Mouse (Mus musculus): ENCODE measurements around the gene Col23a1.

Gene Col23a1

DNA sequence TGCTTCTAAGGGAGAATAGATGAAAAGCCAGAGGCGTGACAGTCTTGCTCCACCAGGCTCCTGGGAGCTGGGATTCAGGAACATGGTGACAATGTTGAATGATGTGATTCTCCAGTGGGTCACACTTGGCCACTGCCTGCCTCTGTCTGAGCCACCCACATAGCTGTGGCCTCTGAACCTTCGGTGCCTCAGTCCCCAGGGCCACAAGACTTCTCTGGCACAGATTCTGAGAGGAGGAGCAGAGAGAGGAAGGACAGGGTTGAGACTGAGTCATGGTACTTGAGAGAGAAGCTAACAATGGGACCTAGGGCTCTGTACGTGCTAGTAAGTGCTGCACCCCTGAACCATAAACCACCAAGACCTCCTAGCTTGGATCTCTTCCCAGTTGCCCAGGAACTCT is 141.6 kb downstream of the Col23a1 start:
- no peak for DNase-seq (ENCODE audit: low spot score)

DNA sequence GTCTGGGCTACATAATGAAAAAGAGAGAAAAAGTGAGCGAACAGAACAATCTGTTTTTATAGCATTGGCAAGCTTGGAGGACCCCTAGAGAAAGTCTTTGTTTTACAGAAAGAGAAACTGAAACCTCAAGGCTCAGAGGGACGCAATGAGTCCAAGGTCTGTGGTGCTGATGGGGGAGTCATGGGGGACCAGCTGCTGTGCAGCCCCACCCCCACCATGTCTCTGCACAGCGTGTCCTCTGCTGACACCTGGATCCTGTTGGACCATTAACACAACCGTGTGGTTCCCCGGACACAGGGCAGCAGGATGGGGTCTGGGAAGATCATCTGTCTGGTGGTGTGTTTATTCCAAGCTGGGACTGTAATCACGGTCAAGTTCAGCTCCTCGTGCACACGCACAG is 142.2 kb downstream of the Col23a1 start:
- DNase-seq (ENCODE audit: low spot score) = no peak

DNA sequence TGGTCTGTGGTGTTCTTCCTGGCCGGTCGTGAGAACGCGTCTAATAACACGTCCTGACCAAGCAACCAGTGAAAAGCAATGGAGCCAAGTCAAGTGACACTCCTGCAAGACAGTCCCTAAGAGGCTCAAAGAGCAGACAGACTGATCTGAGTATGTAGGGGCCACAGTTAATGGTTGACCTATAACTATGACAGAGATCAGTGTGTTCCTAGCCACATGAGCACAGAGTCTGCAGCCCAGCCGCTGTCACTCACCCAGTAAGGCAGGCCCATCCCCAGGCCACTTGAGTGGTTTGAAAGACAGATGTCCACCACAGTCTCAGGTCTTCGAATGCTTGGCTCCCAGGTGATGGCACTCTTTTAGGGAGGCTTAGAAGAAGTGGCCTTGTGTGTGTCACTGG is 152.3 kb downstream of the Col23a1 start:
- no peak for DNase-seq (ENCODE audit: low spot score)

DNA sequence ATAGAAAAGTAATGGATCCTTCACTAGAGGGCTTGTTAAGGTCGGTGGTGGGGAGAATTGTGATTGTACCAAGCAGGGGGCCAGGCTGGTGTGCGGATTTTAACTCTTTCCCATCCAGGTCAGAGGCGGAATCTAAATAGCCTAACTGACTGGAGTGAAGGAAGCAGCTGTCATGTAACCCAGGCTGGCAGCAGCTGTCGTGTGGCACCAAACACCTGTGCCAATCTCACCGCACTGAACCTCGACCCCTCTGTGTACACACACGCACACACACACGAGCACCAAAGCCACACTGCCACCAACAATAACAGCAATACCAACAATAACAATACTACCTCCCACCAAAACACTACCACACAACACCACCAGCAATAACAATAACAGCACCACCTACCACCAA is 152.9 kb downstream of the Col23a1 start:
- no peak for DNase-seq (ENCODE audit: low spot score)

DNA sequence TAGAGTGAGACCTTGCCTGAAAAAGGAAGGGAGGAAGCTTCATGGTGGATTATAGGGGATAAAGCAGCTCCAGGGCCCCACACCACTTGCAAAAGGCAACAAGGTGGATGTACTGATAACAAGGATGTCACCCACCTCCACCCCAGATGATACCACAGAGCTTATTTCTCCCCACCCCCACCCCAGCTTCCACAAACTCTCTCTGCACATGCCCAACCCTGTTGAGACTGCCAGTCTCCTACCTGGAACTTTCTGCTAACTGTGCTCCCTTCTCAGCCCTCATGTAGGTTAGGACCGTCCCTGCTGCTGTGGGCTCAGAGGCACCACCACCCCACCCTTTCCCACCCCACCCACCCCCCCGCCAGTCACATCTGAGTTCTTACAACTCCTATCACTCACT is 154.1 kb downstream of the Col23a1 start:
- no peak for DNase-seq (ENCODE audit: low spot score)

DNA sequence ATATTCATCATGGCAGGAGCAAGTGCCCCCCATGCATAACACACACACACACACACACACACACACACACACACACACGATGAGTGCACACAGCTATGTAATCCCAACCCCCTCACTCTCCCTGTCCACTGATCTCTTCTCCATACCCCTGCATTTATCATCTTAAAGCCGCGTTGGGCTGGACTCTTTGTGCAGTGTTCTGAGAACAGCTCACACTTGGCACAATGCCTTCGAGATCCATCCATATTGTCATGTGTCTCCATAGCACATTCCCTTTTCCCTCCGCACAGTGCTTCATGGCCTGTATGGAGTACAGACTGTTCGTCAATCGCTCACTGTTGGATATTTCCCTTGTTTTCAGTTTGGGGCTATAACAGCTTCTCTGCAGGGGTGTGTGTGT is 154.9 kb downstream of the Col23a1 start:
- DNase-seq (ENCODE audit: low spot score) = no peak

DNA sequence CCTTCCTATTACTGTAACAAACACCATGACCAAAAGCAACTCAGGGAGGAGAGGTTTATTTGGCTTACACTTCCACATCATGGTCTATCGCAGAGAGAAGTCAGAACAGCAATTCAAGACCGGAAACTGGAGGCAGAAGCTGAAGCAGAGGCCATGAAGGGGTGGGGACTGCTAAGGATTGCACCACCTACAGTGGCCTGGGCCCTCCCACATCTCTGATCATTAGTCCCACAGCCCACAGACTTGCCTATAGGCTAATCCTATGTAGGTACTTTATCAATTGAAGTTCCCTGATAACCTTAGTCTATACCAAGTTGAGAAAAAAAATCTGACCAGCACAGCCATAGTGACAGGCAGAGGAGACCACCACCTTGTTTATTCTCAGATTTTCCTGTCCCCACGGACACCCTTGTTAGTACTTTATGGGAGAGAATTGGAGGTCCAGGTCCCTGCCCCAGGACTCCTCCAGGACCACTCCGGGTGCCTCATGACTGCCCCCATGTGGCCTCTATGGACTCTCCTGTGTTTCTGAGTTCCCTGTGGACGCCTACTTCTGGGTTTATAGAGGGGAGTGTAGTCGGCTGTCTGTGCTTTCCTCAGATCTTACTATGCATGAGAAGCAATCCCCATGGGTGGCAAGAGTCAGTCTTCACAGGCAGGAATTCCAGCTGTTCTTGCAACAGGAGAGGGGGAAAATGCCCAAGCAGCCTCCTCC is 157.1 kb downstream of the Col23a1 start:
- DNase-seq (ENCODE audit: low spot score) = peak; percentile 52

DNA sequence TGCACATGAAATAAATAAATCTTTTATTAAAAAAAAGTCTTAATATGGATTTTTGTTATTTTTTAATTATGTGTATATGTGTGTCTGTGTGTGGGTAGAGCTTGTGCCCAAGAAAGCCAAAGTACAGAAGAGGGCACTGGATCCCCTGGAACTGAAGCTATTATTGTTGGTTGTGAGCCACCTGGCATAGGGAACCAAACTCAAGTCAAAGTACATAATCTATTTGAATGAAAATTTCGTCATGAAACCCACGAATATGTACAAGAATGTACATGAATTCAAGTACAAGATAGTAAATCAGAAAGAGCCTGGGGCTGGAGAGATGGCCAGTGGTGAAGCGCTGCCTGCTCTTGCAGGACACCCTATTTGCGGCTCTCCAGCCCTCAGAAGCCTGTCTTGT is 158.5 kb downstream of the Col23a1 start:
- no peak for DNase-seq (ENCODE audit: low spot score)

DNA sequence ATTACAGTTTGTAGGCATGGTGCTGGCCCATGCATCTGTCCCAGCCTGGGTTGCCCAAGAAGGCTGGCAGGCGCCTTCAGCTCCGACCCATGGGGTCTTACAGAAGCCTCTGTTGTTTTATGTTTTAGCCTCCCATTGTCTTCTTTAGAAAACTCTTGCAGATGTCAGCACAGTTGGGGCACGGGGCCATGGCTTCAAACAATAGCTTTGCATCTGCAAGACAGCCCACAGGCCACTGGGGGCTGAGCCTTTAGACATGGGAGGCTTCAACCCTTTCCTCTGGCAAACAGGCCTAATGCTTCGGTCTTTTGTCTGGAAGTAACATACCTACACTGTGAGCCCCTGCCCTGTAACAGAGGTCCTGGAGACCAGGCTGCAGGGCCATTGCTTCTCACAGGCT is 159.0 kb downstream of the Col23a1 start:
- DNase-seq (ENCODE audit: low spot score) = no peak

DNA sequence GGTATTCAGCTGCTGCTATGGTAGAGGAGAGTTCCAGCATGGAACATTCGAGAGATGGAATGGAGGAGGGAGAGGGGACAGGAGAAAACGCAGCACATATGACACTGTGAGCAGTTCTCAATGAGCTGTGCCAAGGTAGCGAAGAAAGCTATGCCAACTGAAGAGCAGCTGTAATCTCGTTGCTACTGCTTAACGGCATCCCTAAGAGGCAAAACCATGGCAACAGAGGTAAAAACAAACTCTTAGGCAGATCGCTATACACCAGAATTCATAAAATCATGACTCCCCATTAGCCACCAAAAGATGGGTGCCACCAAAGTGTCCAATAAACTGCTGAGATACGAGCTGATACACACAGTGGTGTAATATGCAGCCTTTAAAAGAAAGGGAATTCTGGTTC is 160.2 kb downstream of the Col23a1 start:
- no peak for DNase-seq (ENCODE audit: low spot score)

DNA sequence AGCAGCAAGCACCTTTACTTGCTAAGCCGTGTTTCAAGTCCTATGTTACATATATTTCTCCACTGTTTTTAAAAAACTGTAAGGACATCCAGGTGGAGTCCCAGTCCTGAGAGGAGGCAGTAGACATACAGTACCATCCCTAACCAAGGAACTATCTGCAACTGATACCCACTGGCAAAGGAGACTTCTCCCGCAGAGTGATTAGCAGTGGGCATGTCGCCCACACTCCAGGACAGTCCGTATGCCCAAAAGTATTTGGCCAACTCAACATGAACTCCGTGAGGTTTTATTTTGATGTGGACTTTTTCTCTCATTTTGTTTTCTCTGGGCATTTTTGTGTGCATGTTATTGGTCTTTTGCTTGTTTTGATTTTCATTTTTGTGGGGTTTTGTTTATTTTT is 161.6 kb downstream of the Col23a1 start:
- DNase-seq (ENCODE audit: low spot score) = no peak

DNA sequence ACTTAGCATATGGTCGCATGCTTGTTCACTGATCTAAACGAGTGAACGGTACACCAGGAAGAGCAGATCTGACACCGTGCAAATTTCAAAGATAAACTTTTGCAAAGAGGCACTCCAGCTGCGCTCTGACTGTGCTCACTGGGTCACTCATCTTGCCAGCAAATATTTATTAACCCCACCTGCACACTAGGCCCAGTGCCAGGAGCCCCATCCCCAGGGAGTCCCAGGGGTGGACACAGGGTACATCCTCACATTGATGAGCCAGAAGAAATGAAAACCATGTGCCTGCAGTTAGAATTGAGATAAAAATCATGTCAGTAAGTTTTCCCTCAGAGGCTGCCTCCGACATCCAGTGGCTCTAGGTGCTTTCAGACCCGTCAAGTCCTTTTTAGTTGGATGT is 162.2 kb downstream of the Col23a1 start:
- DNase-seq (ENCODE audit: low spot score) = no peak

DNA sequence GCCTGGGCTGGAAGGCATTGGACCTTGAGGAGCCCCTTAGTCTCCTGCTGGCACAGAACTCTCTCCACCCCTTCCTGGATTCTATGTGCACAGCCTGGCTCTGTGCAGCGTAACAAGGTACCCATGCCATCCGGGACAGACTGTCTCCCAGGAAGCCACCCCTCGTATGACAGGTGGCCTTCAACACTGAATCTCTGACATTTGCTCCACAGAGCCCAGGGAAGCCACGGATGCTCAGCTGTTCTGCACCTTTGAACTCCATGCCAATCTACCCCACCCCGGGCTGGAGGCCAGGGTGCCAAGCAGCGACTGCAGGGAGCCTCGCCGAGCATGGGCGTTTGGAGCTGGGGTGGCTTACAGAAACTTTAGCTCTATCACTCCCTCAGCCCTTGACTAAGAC is 164.0 kb downstream of the Col23a1 start:
- DNase-seq (ENCODE audit: low spot score) = no peak

DNA sequence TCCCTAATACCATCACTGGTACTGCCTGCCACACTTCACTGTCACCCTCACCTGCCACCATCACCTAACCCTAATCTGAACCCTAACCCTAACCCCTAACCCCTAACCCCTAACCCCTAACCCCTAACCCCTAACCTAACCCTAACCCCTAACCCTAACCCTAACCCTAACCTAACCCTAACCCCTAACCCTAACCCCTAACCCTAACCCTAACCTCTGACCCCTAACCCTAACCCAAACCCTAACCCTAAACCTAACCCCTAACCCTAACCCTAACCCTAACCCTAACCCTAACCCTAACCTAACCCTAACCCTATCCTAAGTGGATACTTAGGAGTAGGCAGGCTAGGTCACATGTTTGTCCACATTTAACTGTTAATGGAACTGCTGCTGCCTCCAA is 165.8 kb downstream of the Col23a1 start:
- no peak for DNase-seq (ENCODE audit: low spot score)

DNA sequence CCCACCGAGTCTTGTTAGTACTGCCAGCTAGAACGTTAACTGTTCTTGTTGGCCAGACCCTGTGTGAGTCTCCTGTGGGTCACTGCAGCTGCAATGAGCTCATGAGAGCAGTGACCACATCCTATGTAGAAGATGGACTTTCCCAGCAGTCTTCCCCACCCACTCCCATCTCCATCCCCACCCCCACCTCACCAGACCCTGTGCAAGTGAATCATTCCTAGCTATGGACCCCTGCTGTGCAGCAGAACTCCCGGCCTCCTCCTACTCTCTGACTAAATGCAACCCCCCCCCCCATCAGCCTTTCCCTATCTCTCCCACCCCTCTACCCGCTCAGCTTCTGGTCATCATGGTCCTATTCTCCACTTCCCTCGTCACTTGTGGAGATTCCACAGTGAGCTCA is 167.9 kb downstream of the Col23a1 start:
- DNase-seq (ENCODE audit: low spot score) = no peak

DNA sequence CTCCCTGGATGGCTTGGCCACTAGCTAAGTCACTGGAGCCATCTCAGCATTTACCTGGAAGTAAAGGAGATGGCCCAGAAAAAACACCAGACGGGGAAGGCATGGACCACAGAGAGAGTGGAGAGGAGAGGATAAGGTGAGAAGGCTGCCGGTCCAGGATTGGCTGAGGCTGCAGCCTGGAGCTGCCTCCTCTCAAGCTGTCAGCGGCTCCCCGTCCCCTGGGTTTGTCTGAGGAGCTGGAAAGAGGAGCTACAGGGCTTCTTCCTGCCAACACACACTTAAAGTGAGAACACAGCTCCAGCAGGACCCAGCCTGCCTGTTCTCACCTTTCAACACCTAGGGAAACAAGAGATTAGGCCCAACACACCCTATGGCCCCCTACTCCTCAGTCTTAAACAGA is 168.9 kb downstream of the Col23a1 start:
- no peak for DNase-seq (ENCODE audit: low spot score)

DNA sequence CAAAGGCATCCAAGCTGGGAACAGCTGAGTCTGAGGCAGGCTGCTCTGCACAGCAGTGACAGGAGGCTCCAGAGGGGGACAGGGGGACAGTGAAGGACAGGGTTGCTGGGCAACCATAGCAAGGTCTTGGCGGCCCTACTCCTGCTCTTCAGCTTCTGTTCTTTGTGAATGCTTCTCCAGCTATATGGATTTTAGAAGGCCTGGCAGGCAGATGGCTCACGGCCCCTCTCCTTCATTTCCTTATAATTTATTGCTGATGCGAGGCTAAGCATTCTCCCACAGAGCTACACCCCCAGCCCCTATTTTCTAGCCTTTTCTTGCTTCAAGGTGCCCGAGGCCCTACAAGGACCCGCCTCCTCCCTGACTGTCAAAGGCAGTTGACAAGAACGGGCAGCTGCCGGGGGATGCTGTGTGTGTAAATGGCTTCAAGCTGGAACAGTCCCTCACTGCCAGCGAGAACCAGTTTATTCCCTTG is 169.9 kb downstream of the Col23a1 start:
- no peak for DNase-seq (ENCODE audit: low spot score)

DNA sequence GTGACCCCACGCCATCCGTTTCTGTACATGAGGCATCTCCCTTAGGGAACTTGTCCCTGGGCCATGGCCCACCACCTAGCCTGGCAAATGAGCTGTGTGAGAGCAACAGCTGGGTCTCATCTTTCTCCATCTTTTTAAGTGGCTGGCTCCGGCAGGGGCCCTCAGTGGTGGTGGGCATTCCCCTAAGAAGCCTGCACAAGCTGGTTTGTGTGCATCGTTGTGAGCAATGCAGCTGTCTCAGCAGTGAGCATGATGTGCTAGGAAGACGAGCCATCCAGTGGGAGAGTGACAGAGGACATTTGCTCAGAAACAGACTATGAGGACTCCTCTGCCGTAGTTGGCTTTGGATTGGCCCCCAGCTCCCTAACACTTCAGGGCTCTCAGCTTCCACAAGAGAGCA is 179.0 kb downstream of the Col23a1 start:
- DNase-seq (ENCODE audit: low spot score) = no peak

DNA sequence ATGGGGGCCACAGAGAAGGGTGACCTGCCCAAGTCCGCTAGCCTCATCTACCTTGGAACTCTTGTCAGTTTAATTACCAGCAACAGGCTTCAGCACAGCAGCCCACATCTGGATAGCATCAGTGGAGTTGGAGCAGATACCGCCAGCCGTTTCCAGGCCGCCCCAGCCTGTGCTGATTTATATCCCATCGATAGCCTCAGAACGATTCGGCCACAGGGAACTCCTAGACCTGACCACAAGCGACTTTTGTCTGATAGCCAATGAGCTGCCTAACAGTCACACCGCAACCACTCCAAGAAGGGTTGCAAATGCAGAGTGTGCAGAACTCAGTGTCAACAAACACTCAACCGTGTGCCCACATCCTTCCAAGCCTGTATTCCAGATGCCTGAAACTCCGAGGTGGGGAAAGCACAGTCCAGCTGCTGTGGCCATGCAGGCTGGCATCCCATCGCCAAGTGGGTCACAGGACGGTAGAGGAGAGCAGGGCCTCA is 179.7 kb downstream of the Col23a1 start:
- no peak for DNase-seq (ENCODE audit: low spot score)

DNA sequence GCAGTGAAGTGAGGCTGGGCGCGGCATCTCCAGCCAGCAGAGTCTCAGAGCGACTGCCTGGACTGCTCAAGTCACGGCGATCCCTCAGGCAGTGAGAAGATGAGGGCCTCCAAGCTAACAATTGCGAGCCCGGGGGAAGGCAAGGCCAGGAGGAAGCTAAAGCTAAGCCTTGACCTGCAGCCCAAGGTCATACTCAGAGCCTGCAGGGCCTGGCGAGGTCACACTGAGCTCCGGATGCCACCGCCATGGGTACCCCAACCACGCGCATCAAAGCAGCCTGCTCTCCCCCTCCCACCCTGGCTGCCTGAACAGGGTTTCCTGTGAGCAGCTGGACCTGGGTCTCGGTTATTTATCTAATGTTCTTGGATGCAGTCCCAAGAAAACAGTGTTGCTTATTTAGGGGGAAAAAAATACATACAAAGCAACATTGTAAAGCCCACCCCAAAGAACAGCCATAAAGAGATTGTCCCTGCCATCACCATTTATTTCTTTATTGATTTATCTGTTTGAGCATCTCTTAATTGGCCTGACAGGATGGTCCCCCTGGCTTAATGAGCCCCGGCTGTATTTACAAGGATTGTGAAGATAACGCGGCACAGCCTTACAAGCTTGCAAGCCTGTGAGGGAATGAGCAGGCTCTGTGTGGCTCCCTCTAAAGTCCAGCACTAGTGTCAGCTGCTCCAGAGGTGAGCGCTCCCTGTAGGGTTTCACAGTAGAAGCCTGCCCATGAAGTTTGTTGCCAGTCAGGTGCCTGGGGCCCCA is 180.8 kb downstream of the Col23a1 start:
- no peak for DNase-seq (ENCODE audit: low spot score)

DNA sequence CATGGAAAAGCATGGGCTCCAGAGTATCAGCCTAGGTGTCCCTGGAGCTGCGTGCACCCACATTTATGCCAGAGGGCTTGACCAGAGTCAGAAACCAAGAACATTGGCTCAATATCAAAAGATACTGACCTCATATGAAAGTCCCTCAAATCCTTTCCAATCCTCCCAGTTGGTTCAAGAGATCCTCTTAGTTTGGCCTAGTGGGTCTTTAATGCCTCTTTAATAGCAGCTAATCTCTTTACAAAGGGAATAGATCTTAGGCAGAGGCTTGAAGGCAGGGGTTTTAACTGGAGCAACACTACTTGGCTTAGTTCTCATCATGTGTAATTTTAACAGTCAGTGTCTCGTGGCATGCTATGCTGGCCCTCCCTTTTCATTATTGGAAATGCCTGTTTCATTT is 184.0 kb downstream of the Col23a1 start:
- DNase-seq (ENCODE audit: low spot score) = no peak

DNA sequence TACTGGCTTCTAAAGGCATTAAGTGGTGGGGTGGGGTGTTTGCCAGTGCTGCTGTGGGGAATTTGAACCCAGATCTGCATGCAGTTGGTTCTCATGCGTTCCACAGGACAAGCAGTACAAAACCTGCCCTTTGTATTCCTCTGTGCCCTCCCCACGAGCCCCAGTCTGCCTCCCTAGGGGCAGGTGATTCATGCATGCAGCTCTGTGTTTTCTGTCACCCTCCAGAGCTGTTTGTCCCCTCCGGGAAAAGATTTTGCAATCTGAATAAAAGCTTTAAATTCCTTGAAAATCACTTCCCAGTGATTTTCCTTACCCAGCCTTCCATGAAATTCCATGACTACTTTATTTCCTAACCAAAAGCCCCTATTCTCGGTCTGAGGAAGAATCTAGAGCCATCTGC is 186.8 kb downstream of the Col23a1 start:
- DNase-seq (ENCODE audit: low spot score) = no peak

DNA sequence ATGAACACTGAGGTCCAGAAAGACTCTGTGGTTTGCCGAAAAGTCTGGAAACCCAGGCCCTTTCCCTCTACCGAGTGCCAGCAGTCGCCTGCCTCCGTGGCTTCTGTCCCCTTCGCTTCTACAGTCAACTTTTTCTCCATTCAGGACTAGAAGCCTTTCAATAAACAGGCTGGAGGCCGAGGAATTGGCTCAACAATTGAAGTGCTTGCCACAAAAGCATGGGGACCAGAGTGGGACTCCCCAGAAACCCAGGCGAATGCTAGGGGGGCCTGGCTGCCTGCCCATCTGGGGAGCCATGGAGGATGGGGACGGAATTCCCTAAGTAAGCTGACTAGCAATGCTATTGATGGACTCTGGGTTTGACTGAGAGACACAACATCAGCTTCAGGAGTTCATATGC is 187.9 kb downstream of the Col23a1 start:
- DNase-seq (ENCODE audit: low spot score) = no peak

DNA sequence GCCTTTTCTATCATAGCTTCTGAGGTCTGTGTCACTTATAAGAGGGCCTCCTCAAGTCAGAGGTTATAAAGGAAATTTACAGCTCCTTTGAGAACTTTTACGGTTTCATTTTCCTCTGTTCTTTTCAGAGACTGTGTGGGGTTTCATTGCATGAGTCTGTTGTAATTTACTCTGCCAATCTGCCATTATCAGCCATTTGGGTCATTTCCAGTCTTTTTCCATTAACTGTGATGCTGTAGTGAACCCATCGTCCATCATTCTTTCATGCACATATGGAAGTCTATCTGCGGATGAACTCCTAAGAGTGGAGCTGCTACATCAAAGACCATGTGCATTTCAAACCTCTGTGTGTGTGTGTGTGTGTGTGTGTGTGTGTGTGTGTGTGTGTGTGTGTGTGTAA is 192.5 kb downstream of the Col23a1 start:
- no peak for DNase-seq (ENCODE audit: low spot score)

Data from ovary, postnatal 36 days (tissue).